Mouse (Mus musculus): ENCODE measurements around the gene Tns1. TPM values are rescaled to one million over a fixed set of nuclear protein-coding genes. Genes with fewer than 3 reads are reported as not detected.

The Tns1 gene
- total and polyA plus RNA-seq, 3 experiments, result 0.40 to 3.6 (median 0.89) TPM

DNA sequence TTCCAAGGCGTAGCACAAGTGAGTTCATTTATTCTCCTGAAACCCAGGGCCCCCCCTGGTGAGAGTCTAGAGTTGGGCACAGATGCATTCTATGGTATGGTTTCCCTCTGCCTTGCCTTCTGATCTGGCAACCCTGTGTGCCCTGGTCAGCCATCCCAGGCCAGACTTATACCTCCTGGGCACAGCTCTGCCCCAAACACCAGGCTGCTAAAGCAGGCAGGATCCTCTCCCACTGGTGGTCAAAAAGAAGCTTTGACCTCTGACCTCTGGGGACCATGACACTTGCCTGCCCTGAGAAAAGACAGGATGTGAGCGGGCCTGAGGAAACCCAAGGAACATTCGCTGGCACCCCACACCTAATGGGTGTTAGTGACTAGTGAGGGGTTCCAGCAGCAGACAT, 114.8 kb downstream of the Tns1 start:
- DNase-seq (ENCODE audit: extremely low read depth), result no peak
- no peaks in the 10 kb centered on the region for H3K36me3 ChIP-seq (replicated peaks in 1 of 2; ENCODE audit: control insufficient read depth in 1 of 2, insufficient read depth in 1 of 2, low read length in 1 of 2)
- dilution Hi-C loops (cut with MboI; ENCODE audit: extremely low pct_ligation_motif_present, extremely low pct_unique_long_range_greater_than_20kb, low sequenced_read_pairs) (no loop called here), in situ Hi-C loops (cut with MboI; ENCODE audit: low pct_ligation_motif_present, low pct_unique_long_range_greater_than_20kb, low sequenced_read_pairs) (no loop called here)
- peaks cover 0 to 27% of the 10 kb centered on the region in 2 experiments; a peak in 2 of 4 replicates for H3K4me1 ChIP-seq (ENCODE audit: control insufficient read depth in 1 of 2, insufficient read depth in 2 of 2)
- H3K9me3 ChIP-seq (replicated peaks; ENCODE audit: low read length), result peaks cover 6% of the 10 kb centered on the region
- no peaks in the 10 kb centered on the region for H3K27me3 ChIP-seq (replicated peaks)
- no peak overlapping the region for H3K4me3 ChIP-seq (replicated peaks in 1 of 3; ENCODE audit: low read depth in 2 of 3, low read length in 2 of 3, poor library complexity in 1 of 3)
- no peak overlapping the region for H3K4me2 ChIP-seq (ENCODE audit: insufficient read depth, low read depth, poor library complexity, severe bottlenecking)
- H3K79me2 ChIP-seq (replicated peaks; ENCODE audit: control insufficient read depth, extremely low read depth, insufficient read depth, poor library complexity, severe bottlenecking), result no peaks in the 10 kb centered on the region
- TF ChIP-seq MAX (IDR thresholded peaks at IDR 0.05; ENCODE audit: low read length), result no peak
- TF ChIP-seq POLR2AphosphoS2 (IDR thresholded peaks at IDR 0.05; ENCODE audit: low read depth, low read length), result no peak
- no peak for TF ChIP-seq ZKSCAN1 (IDR thresholded peaks at IDR 0.05; ENCODE audit: borderline replicate concordance, low read depth, low read length)
- TF ChIP-seq GABPA (IDR thresholded peaks at IDR 0.05; ENCODE audit: insufficient replicate concordance, low read depth, low read length), result no peak
- TF ChIP-seq NRF1 (IDR thresholded peaks at IDR 0.05; ENCODE audit: low read depth, low read length), result no peak
- TF ChIP-seq KAT2A (IDR thresholded peaks at IDR 0.05; ENCODE audit: insufficient replicate concordance, low read length), result no peak
- no peak for TF ChIP-seq ETS1 (conservative IDR thresholded peaks at IDR 0.05; ENCODE audit: low read depth, low read length)
- TF ChIP-seq BHLHE40 (IDR thresholded peaks at IDR 0.05; ENCODE audit: low read depth, low read length), result no peak
- no peak for TF ChIP-seq HCFC1 (IDR thresholded peaks at IDR 0.05; ENCODE audit: low read depth, low read length)
- TF ChIP-seq TBP (conservative IDR thresholded peaks at IDR 0.05; ENCODE audit: low read depth, low read length), result no peak
- TF ChIP-seq ELF1 (IDR thresholded peaks at IDR 0.05; ENCODE audit: low read depth, low read length), result no peak
- no peak for TF ChIP-seq MAFK (IDR thresholded peaks at IDR 0.05; ENCODE audit: insufficient replicate concordance, low read length)
- no peak for TF ChIP-seq IRF4 (IDR thresholded peaks at IDR 0.05; ENCODE audit: low read depth, low read length)
- TF ChIP-seq MAZ (IDR thresholded peaks at IDR 0.05; ENCODE audit: low read depth, low read length), result no peak
- no peak for TF ChIP-seq MYC (IDR thresholded peaks at IDR 0.05; ENCODE audit: low read depth, low read length)
- no peak for TF ChIP-seq SIN3A (IDR thresholded peaks at IDR 0.05; ENCODE audit: low read length)
- no peak for TF ChIP-seq NELFE (IDR thresholded peaks at IDR 0.05; ENCODE audit: low read depth, low read length)
- no peak overlapping the region for H3K9ac ChIP-seq (ENCODE audit: insufficient read depth, low read depth)
- H3K27ac ChIP-seq (ENCODE audit: insufficient read depth, low read depth), result no peak overlapping the region

DNA sequence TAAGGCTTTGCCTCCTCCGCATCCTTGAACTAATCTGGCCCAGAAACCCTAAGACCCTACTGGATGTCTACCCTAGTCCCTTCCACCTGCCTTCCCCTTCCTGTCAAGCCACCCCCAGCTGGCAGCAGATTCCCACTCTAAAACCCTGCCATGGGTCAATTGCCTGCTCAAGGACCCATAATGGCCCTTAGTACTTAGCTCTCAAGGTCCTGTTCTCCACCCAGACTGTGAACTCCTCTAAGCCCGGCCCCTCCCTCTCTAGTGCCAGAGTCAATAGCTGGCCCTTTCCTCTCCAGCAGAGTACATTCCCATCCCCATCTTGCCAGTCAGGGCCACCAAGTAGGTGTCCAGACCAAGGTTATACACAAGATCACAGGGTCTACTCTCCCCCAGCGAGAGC, 115.3 kb downstream of the Tns1 start:
- H3K9me3 ChIP-seq (replicated peaks; ENCODE audit: low read length), result peaks cover 6% of the 10 kb centered on the region
- DNase-seq (ENCODE audit: extremely low read depth), result no peak
- no peak overlapping the region for H3K9ac ChIP-seq (ENCODE audit: insufficient read depth, low read depth)
- H3K4me2 ChIP-seq (ENCODE audit: insufficient read depth, low read depth, poor library complexity, severe bottlenecking), result no peak overlapping the region
- H3K36me3 ChIP-seq (replicated peaks in 1 of 2; ENCODE audit: control insufficient read depth in 1 of 2, insufficient read depth in 1 of 2, low read length in 1 of 2), result no peaks in the 10 kb centered on the region
- H3K27me3 ChIP-seq (replicated peaks), result no peaks in the 10 kb centered on the region
- no peak overlapping the region for H3K4me3 ChIP-seq (replicated peaks in 1 of 3; ENCODE audit: low read depth in 2 of 3, low read length in 2 of 3, poor library complexity in 1 of 3)
- no peak overlapping the region for H3K27ac ChIP-seq (ENCODE audit: insufficient read depth, low read depth)
- peaks cover 0 to 27% of the 10 kb centered on the region in 2 experiments; a peak in 2 of 4 replicates for H3K4me1 ChIP-seq (ENCODE audit: control insufficient read depth in 1 of 2, insufficient read depth in 2 of 2)
- dilution Hi-C loops (cut with MboI; ENCODE audit: extremely low pct_ligation_motif_present, extremely low pct_unique_long_range_greater_than_20kb, low sequenced_read_pairs), result no loop called here
- TF ChIP-seq TCF12 (IDR thresholded peaks at IDR 0.05; ENCODE audit: low read depth, low read length), result no peak
- TF ChIP-seq MEF2A (IDR thresholded peaks at IDR 0.05; ENCODE audit: borderline replicate concordance, low read depth, low read length), result no peak
- no peak for TF ChIP-seq SMC3 (IDR thresholded peaks at IDR 0.05; ENCODE audit: low read depth, low read length)
- in situ Hi-C loops (cut with MboI; ENCODE audit: low pct_ligation_motif_present, low pct_unique_long_range_greater_than_20kb, low sequenced_read_pairs), result no loop called here
- H3K79me2 ChIP-seq (replicated peaks; ENCODE audit: control insufficient read depth, extremely low read depth, insufficient read depth, poor library complexity, severe bottlenecking), result no peaks in the 10 kb centered on the region

All from CH12.LX (cell line).